Mouse (Mus musculus) liver, embryonic 15.5 days (tissue): Measurements from ENCODE around the gene Slc25a20. TPM values are rescaled to one million over a fixed set of nuclear protein-coding genes. Genes with fewer than 3 reads are reported as not detected.
"Not testable (repeated sequence)": the region's sequence is repeated elsewhere in the genome, so short reads cannot be mapped to it uniquely, and the experiment has no call there.

Source experiments
- ATAC-seq: fragments of 200-750 bp; cut with Nextera tagmentation; 2 replicates; pipeline ENCODE4 v1.8.0; 2017; ENCODE audit warnings: moderate number of reproducible peaks, mild to moderate bottlenecking, moderate library complexity; ENCODE audit not compliant: insufficient read depth
- H3K27ac ChIP-seq: fragments of 300-500 bp; sonication (generic); replicated peaks from 2 replicates; pipeline ENCODE4 v1.5.1; 2015; ENCODE audit warnings: mild to moderate bottlenecking, inconsistent platforms
- H3K27me3 ChIP-seq: fragments of 300-500 bp; sonication (generic); 2 replicates; pipeline ENCODE4 v1.6.1; 2015; ENCODE audit warnings: mild to moderate bottlenecking, inconsistent platforms
- H3K36me3 ChIP-seq: fragments of 300-500 bp; sonication (generic); replicated peaks from 2 replicates; pipeline ENCODE4 v1.6.1; 2015; ENCODE audit warnings: moderate library complexity, mild to moderate bottlenecking, inconsistent platforms
- H3K4me1 ChIP-seq: fragments of 300-500 bp; sonication (generic); replicated peaks from 2 replicates; pipeline ENCODE4 v1.6.1; 2015; ENCODE audit warnings: inconsistent platforms
- H3K4me2 ChIP-seq: fragments of 300-500 bp; sonication (generic); 2 replicates; pipeline ENCODE4 v1.6.1; 2015; ENCODE audit warnings: moderate library complexity, mild to moderate bottlenecking, inconsistent platforms
- H3K4me3 ChIP-seq: fragments of 300-500 bp; sonication (generic); replicated peaks from 2 replicates; pipeline ENCODE4 v1.5.1; 2015; ENCODE audit warnings: mild to moderate bottlenecking, inconsistent platforms
- H3K9ac ChIP-seq: fragments of 300-500 bp; sonication (generic); 2 replicates; pipeline ENCODE4 v1.6.1; 2015; ENCODE audit warnings: moderate library complexity, mild to moderate bottlenecking, inconsistent platforms
- H3K9me3 ChIP-seq: fragments of 300-500 bp; sonication (generic); replicated peaks from 2 replicates; pipeline ENCODE4 v1.6.1; 2016; ENCODE audit warnings: inconsistent platforms
- WGBS: fragments of 180-500 bp; shearing (Covaris S2); methylation state at CpG from one replicate; pipeline ENCODE4 v1.1.7; 2015; ENCODE audit warnings: mixed read lengths; ENCODE audit not compliant: insufficient replicate concordance; 5-methylcytosine and 5-hydroxymethylcytosine counted together
- polyA plus RNA-seq: library from polyadenylated mRNA; unstranded; fragments of >200 nt; fragmentation: Nextera tagmentation; extraction: Ambion mirVana; gene quantifications from 2 replicates; pipeline ENCODE4 v1.2.1, GENCODE M21; 2015

Slc25a20 gene
- polyA plus RNA-seq, 1 experiment from 2014 or later, result 26.8 TPM

GRCm38 (mm10) chr9:108648611-108649560 is 13.0 kb upstream of the Slc25a20 start, which contains the start of gene Arih2:
Gene Arih2, minus strand, starts transcription at chr9:108649386.
- Histone ChIP-seq H3K27ac (peak within 1 kb of the TSS; percentile 96), H3K4me3 (peak within 1 kb of the TSS; percentile 93), H3K9me3 (no peaks in the 10 kb centered on the region), H3K9ac (peak within 1 kb of the TSS; percentile 90), H3K4me2 (peak within 1 kb of the TSS; percentile 82), H3K27me3 (no peaks in the 10 kb centered on the region), H3K4me1 (peaks cover 29% of the 10 kb centered on the region), H3K36me3 (peaks cover 10% of the 10 kb centered on the region)
- peak; percentile 95 for ATAC-seq
- under 1% methylated on average over 112 of the region's 112 CpGs for WGBS

- Histone ChIP-seq H3K27ac (peak overlapping the region; percentile 96), H3K9me3 (no peaks in the 10 kb centered on the region), H3K27me3 (no peaks in the 10 kb centered on the region), H3K36me3 (peaks cover 4% of the 10 kb centered on the region; the same call in 1 of the 2 replicates), H3K4me1 (peaks cover 32% of the 10 kb centered on the region), H3K9ac (peak overlapping the region; percentile 90), H3K4me3 (peak overlapping the region; percentile 93), H3K4me2 (peak overlapping the region; percentile 82)
- ATAC-seq, result 0 out of 2 replicates have a peak, but pooled peaks have one; percentile 1
- WGBS, result 11% methylated on average over 29 of the region's 29 CpGs
These were observed 12.1 kb upstream of the Slc25a20 start for GRCm38 (mm10) chr9:108649561-108650440.

- H3K27me3 ChIP-seq, result no peaks in the 10 kb centered on the region
- H3K9ac ChIP-seq, result no peak overlapping the region
- no peak overlapping the region for H3K27ac ChIP-seq
- ATAC-seq, result no peak
- no peaks in the 10 kb centered on the region for H3K9me3 ChIP-seq
- H3K4me3 ChIP-seq, result no peak overlapping the region
- H3K4me2 ChIP-seq, result peak overlapping the region; percentile 30; the same call in 1 of the 2 replicates
- H3K36me3 ChIP-seq, result no peaks in the 10 kb centered on the region
- peaks cover 19% of the 10 kb centered on the region for H3K4me1 ChIP-seq
- 64% methylated on average over 10 of the region's 10 CpGs for whole genome bisulfite sequencing
These were observed 7.1 kb upstream of the Slc25a20 start for GRCm38 (mm10) chr9:108654566-108655464.

- not testable (repeated sequence) for H3K9ac ChIP-seq, H3K4me2 ChIP-seq, H3K9me3 ChIP-seq, H3K27me3 ChIP-seq, H3K36me3 ChIP-seq, ATAC-seq, H3K27ac ChIP-seq, H3K4me3 ChIP-seq
- peaks cover 13% of the 10 kb centered on the region for H3K4me1 ChIP-seq
- 49% methylated on average over 7 of the region's 7 CpGs for WGBS
These were observed 6.0 kb upstream of the Slc25a20 start for GRCm38 (mm10) chr9:108655865-108656264.

GRCm38 (mm10) chr9:108662660-108663059 is 772 bp downstream of the Slc25a20 start:
- WGBS, result 32% methylated on average over 6 of the region's 6 CpGs
- no peak for ATAC-seq
- Histone ChIP-seq H3K36me3 (no peaks in the 10 kb centered on the region), H3K27ac (0 out of 2 replicates have a peak overlapping the region, but pooled peaks have one; percentile 0), H3K4me3 (peak overlapping the region; percentile 71), H3K27me3 (no peaks in the 10 kb centered on the region), H3K9ac (peak overlapping the region; percentile 63), H3K4me1 (peaks cover 18% of the 10 kb centered on the region), H3K9me3 (no peaks in the 10 kb centered on the region), H3K4me2 (peak overlapping the region; percentile 92)

- Histone ChIP-seq H3K4me3 (no peak overlapping the region), H3K4me2 (no peak overlapping the region), H3K27me3 (no peaks in the 10 kb centered on the region), H3K4me1 (no peaks in the 10 kb centered on the region), H3K27ac (no peak overlapping the region), H3K9me3 (no peaks in the 10 kb centered on the region), H3K36me3 (peaks cover 21% of the 10 kb centered on the region), H3K9ac (no peak overlapping the region)
- no peak for ATAC-seq
- WGBS, result 62% methylated on average over 8 of the region's 8 CpGs
These were observed 8.0 kb downstream of the Slc25a20 start for GRCm38 (mm10) chr9:108669875-108670274.

- H3K4me3 ChIP-seq, result no peak overlapping the region
- WGBS, result 42% methylated on average over 2 of the region's 2 CpGs
- no peaks in the 10 kb centered on the region for H3K4me1 ChIP-seq
- H3K27me3 ChIP-seq, result no peaks in the 10 kb centered on the region
- no peak overlapping the region for H3K4me2 ChIP-seq
- no peak overlapping the region for H3K9ac ChIP-seq
- H3K9me3 ChIP-seq, result no peaks in the 10 kb centered on the region
- H3K27ac ChIP-seq, result no peak overlapping the region
- ATAC-seq, result no peak
- peaks cover 23% of the 10 kb centered on the region for H3K36me3 ChIP-seq
These were observed 11.3 kb downstream of the Slc25a20 start for GRCm38 (mm10) chr9:108673151-108673550.

GRCm38 (mm10) chr9:108680026-108680425 is 18.1 kb downstream of the Slc25a20 start:
- WGBS, result 86% methylated on average over 15 of the region's 15 CpGs
- Histone ChIP-seq H3K4me3 (no peak overlapping the region), H3K4me2 (no peak overlapping the region), H3K27me3 (no peaks in the 10 kb centered on the region), H3K27ac (no peak overlapping the region), H3K4me1 (no peaks in the 10 kb centered on the region), H3K36me3 (peaks cover 21% of the 10 kb centered on the region), H3K9ac (no peak overlapping the region), H3K9me3 (no peaks in the 10 kb centered on the region)
- no peak for ATAC-seq

- Histone ChIP-seq H3K27me3 (peaks cover 16% of the 10 kb centered on the region), H3K27ac (no peak overlapping the region), H3K9ac (no peak overlapping the region), H3K4me3 (no peak overlapping the region), H3K36me3 (0 out of 2 replicates have a peak, but pooled peaks cover 4% of the 10 kb centered on the region), H3K9me3 (no peaks in the 10 kb centered on the region), H3K4me1 (peaks cover 24% of the 10 kb centered on the region), H3K4me2 (no peak overlapping the region)
- no peak for ATAC-seq
- WGBS, result 60% methylated on average over 4 of the region's 4 CpGs
These were observed 24.6 kb downstream of the Slc25a20 start for GRCm38 (mm10) chr9:108686475-108686887.

GRCm38 (mm10) chr9:108687181-108687580 is 25.3 kb downstream of the Slc25a20 start:
- no peak overlapping the region for H3K9ac ChIP-seq
- H3K4me2 ChIP-seq, result no peak overlapping the region
- no peak overlapping the region for H3K4me3 ChIP-seq
- 69% methylated on average over 6 of the region's 6 CpGs for WGBS
- ATAC-seq, result no peak
- peaks cover 30% of the 10 kb centered on the region for H3K4me1 ChIP-seq
- 0 out of 2 replicates have a peak, but pooled peaks cover under 1% of the 10 kb centered on the region for H3K36me3 ChIP-seq
- H3K27me3 ChIP-seq, result peaks cover 23% of the 10 kb centered on the region
- H3K9me3 ChIP-seq, result no peaks in the 10 kb centered on the region
- no peak overlapping the region for H3K27ac ChIP-seq
